Mouse (Mus musculus): ENCODE data around the gene Bag6.

DNA sequence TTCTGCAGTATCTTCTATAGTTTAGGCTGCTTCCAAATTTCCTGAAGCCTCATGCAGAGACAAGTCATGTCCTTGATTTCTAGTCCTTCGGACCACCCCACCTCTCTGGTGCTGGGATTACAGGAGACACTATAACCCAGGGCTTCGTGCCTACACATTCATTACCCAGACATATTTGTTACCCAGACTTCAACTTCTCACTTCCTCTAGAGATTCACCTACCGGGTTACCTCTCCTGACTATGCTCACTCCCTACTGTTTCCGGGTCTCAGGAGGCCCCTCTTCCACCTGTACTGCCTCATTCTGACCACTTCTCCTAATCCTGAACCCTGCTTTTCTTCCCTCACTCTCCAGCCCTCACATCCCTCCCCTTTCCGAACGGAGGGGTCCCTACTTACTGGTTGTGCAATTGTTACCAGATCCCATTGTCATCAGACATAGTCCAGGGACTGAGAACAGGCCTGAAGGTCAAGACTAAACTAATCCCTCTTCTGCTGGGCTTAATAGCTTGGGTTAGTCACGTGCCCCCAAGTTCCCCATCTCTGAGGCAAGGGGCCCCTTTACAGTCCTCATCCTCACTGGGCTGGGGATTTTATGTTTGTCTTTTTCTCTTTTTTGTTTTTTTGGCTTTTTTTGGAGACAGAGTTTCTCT lies 53.1 kb downstream of the Bag6 start, which contains the start of gene Lst1:
- TF ChIP-seq POLR2A (IDR thresholded peaks at IDR 0.05; ENCODE audit: control insufficient read depth, extremely low read depth, insufficient read depth, low read length, poor library complexity): no peak
- TF ChIP-seq CTCF (IDR thresholded peaks at IDR 0.05; ENCODE audit: borderline replicate concordance, control insufficient read depth, extremely low read depth, insufficient read depth, low read length, poor library complexity): no peak

Data from thymus, adult 2 months (tissue).